Mouse (Mus musculus) heart, postnatal 0 days (tissue): ENCODE measurements around the gene Gm9887. TPM values are rescaled to one million over a fixed set of nuclear protein-coding genes. Genes with fewer than 3 reads are reported as not detected.
"Not testable (repeated sequence)": the region's sequence is repeated elsewhere in the genome, so short reads cannot be mapped to it uniquely, and the experiment has no call there.

ENCODE experiments used
- ATAC-seq: fragments of 200-750 bp; cut with Nextera tagmentation; 2 replicates; pipeline ENCODE4 v1.8.0; 2017; ENCODE audit warnings: low read depth, moderate number of reproducible peaks, moderate library complexity; ENCODE audit not compliant: insufficient read depth
- DNase-seq: peaks from one replicate; pipeline ENCODE4 v3.0.0-alpha.2; 2016; ENCODE audit warnings: low spot score
- H3K27ac ChIP-seq: fragments of 300-500 bp; sonication (generic); 2 replicates; pipeline ENCODE4 v1.5.1; 2014; ENCODE audit warnings: low read depth, mild to moderate bottlenecking
- H3K27me3 ChIP-seq: fragments of 300-500 bp; sonication (generic); 2 replicates; pipeline ENCODE4 v1.6.1; 2014; ENCODE audit warnings: low read length, mixed read lengths; ENCODE audit not compliant: control insufficient read depth, insufficient read depth
- H3K36me3 ChIP-seq: fragments of 300-500 bp; sonication (generic); replicated peaks from 2 replicates; pipeline ENCODE4 v1.6.1; 2014; ENCODE audit warnings: low read length, mixed read lengths; ENCODE audit not compliant: control insufficient read depth, insufficient read depth
- H3K4me1 ChIP-seq: fragments of 300-500 bp; sonication (generic); 2 replicates; pipeline ENCODE4 v1.6.1; 2014; ENCODE audit warnings: antibody characterized with exemption; ENCODE audit not compliant: control insufficient read depth, insufficient read depth
- H3K4me2 ChIP-seq: fragments of 300-500 bp; sonication (generic); 2 replicates; pipeline ENCODE4 v1.6.1; 2014; ENCODE audit warnings: low read depth, mild to moderate bottlenecking, low read length, moderate library complexity
- H3K4me3 ChIP-seq: fragments of 300-500 bp; sonication (generic); 2 replicates; pipeline ENCODE4 v1.5.1; 2014; ENCODE audit warnings: low read depth, low read length
- H3K9ac ChIP-seq: fragments of 300-500 bp; sonication (generic); replicated peaks from 2 replicates; pipeline ENCODE4 v1.6.1; 2014; ENCODE audit warnings: low read depth, low read length, mixed read lengths
- H3K9me3 ChIP-seq: fragments of 300-500 bp; sonication (generic); replicated peaks from 2 replicates; pipeline ENCODE4 v1.6.1; 2016; ENCODE audit warnings: low read length; ENCODE audit not compliant: control insufficient read depth
- CTCF ChIP-seq: IDR thresholded peaks from 2 replicates; pipeline ENCODE4 v1.5.1; 2016; ENCODE audit warnings: antibody characterized with exemption, control low read depth, low read depth
- EP300 ChIP-seq: IDR thresholded peaks from 2 replicates; pipeline ENCODE4 v1.6.1; 2016; ENCODE audit warnings: antibody characterized with exemption, low read depth
- WGBS: fragments of 180-500 bp; shearing (Covaris S2); extraction: QIAGEN DNeasy Blood & Tissue Kit; methylation state at CpG from one replicate; pipeline ENCODE4 v1.1.7; 2014; 5-methylcytosine and 5-hydroxymethylcytosine counted together
- polyA plus RNA-seq: library from polyadenylated mRNA; unstranded; fragments of >200 nt; fragmentation: Nextera tagmentation; extraction: Ambion mirVana; gene quantifications from 2 replicates; pipeline ENCODE4 v1.2.1, GENCODE M21; 2015
- total RNA-seq: library from RNA; depleted of rRNA; stranded (reverse); fragments of >200 nt; gene quantifications from 2 replicates; pipeline ENCODE4 v1.2.3, GENCODE M21; 2014; ENCODE audit warnings: low replicate concordance

Gm9887 gene
- total and polyA plus RNA-seq, 2 experiments from 2014 or later, result 1.9 TPM; not detected in 1

- TF ChIP-seq CTCF, result no peak
- no peak for TF ChIP-seq EP300
- Histone ChIP-seq H3K4me2 (no peak overlapping the region), H3K27ac (no peak overlapping the region), H3K27me3 (no peaks in the 10 kb centered on the region), H3K36me3 (no peaks in the 10 kb centered on the region), H3K4me1 (no peaks in the 10 kb centered on the region), H3K4me3 (no peak overlapping the region), H3K9ac (no peak overlapping the region), H3K9me3 (no peaks in the 10 kb centered on the region)
- ATAC-seq (no peak), DNase-seq (no peak)
- WGBS, result 62% methylated on average over 6 of the region's 6 CpGs
These were observed 13.5 kb upstream of the Gm9887 start for GRCm38 (mm10) chr12:69385542-69386280.

GRCm38 (mm10) chr12:69384606-69385005 is 12.3 kb upstream of the Gm9887 start:
- ATAC-seq (no peak), DNase-seq (no peak)
- H3K9me3 ChIP-seq, result no peaks in the 10 kb centered on the region
- no peak overlapping the region for H3K4me3 ChIP-seq
- WGBS, result 96% methylated on average over 5 of the region's 5 CpGs
- H3K9ac ChIP-seq, result no peak overlapping the region
- H3K36me3 ChIP-seq, result no peaks in the 10 kb centered on the region
- no peak for TF ChIP-seq EP300
- no peak for TF ChIP-seq CTCF
- no peak overlapping the region for H3K27ac ChIP-seq
- no peaks in the 10 kb centered on the region for H3K4me1 ChIP-seq
- no peaks in the 10 kb centered on the region for H3K27me3 ChIP-seq
- H3K4me2 ChIP-seq, result no peak overlapping the region

GRCm38 (mm10) chr12:69382880-69383279 is 10.6 kb upstream of the Gm9887 start:
- WGBS, result 72% methylated on average over 1 of the region's 1 CpGs

GRCm38 (mm10) chr12:69378558-69379454 is 6.5 kb upstream of the Gm9887 start:
- Histone ChIP-seq H3K9me3 (no peaks in the 10 kb centered on the region), H3K9ac (no peak overlapping the region), H3K27me3 (no peaks in the 10 kb centered on the region), H3K4me2 (no peak overlapping the region), H3K36me3 (no peaks in the 10 kb centered on the region), H3K4me3 (no peak overlapping the region), H3K4me1 (peaks cover 18% of the 10 kb centered on the region; the same call in 1 of the 2 replicates), H3K27ac (peak overlapping the region; percentile 14; the same call in 1 of the 2 replicates)
- ATAC-seq (no peak), DNase-seq (no peak)
- 72% methylated on average over 11 of the region's 11 CpGs for WGBS
- TF ChIP-seq CTCF, result no peak
- no peak for TF ChIP-seq EP300

More at GRCm38 (mm10) chr12:69382880-69383279, 10.6 kb upstream of the Gm9887 start:
- DNase-seq, result no peak
- no peak overlapping the region for H3K4me2 ChIP-seq
- H3K36me3 ChIP-seq, result no peaks in the 10 kb centered on the region
- no peak for TF ChIP-seq EP300
- no peak for TF ChIP-seq CTCF
- no peak overlapping the region for H3K9ac ChIP-seq
- H3K4me1 ChIP-seq, result peaks cover 5% of the 10 kb centered on the region; the same call in 1 of the 2 replicates
- H3K9me3 ChIP-seq, result no peaks in the 10 kb centered on the region
- H3K27me3 ChIP-seq, result no peaks in the 10 kb centered on the region
- no peak overlapping the region for H3K27ac ChIP-seq
- no peak for ATAC-seq
- no peak overlapping the region for H3K4me3 ChIP-seq

GRCm38 (mm10) chr12:69377636-69378035 is 5.4 kb upstream of the Gm9887 start:
- not testable (repeated sequence) for ATAC-seq, H3K9me3 ChIP-seq, H3K27ac ChIP-seq, H3K27me3 ChIP-seq, H3K36me3 ChIP-seq, H3K4me2 ChIP-seq, H3K4me3 ChIP-seq, DNase-seq, H3K9ac ChIP-seq
- WGBS, result 90% methylated on average over 6 of the region's 6 CpGs
- peaks cover 18% of the 10 kb centered on the region; the same call in 1 of the 2 replicates for H3K4me1 ChIP-seq
